Mouse (Mus musculus): ENCODE data around the gene Daam1.

Daam1 gene

DNA sequence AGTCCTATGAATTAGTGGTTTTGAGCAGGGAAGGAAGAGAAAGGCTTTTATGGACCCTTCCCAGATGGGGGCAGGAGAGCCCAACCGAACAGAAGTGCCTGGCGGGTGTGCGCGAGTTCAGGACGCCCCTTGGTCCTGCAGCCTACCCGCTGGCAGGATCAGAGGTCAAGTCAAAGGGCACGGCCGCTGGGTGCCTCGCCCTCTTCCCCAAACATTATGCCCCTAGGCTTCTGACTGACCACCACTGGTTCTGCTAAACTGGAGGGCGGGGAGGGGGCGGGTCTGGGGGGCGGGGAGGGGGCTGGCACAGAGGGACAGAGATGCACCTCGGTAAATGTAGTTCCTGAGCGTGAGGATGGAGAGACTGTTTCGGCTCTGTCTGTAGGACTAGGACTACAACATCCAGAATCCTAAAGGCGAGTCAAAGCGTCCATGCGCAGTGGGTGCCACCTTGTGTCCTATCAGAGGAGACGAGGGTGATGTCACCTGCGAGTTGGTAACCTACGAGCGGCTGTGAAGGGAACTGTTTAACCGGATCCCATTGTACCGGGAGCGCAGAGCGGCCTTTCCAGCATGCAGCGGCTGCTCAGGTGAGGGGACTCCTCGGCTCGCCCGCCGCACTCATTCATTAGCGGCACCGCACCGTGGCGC lies at the start of gene Daam1:
TSS of gene Daam1 (plus strand) at position 472 of the 651 bp plus-strand sequence.
- peak; percentile 83 for DNase-seq (ENCODE audit: low spot score)

- no peak for DNase-seq (ENCODE audit: low spot score)
These were observed 49.7 kb upstream of the Daam1 start for GRCm38 (mm10) chr12:71781220-71781619.

DNA sequence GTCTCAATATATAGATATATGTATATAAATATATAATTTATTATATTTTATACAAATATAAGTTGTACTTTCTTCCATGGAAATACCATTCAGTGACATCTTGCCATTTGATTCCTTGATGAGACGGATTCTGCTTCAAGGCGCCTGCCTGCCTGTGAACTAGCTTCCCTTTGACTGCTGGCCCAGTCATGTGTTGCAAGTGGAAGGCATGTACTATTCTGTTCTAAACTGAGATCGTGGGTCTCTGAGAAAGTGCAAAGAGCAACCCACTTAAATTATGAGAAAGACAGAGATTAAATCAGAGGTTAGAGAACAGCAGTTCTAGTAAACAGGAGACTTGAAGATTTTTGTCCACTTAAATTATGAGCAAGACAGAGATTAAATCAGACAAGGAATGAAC lies 46.9 kb upstream of the Daam1 start:
- DNase-seq (ENCODE audit: low spot score): no peak

DNA sequence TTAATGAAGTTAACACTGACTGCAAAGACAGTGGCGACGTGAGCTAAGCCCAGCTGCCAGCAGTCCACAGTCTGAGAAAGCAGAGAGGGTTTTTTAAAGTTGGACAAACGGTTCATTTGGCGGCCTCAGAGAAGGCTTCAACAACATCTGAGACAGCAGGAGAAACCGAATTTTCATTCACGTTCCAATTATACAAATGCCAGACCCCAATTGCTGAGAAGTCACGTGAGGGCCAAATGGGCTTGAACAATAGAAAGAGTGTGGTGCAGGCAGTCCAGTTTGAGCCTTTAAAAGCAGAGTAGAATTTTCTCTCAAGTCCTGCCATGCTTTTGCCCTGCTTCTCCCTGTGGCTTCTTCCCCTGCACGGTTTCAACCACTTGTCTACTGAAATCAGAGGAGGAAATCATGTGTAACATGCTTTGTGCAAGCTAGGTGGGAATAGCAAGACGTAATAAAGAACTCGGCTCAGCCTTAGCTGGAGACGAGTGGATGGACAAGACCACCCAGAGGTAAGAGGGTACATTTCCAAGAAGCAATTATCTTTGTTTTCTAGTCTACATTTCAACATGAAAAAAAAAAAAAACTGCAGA lies 46.1 kb upstream of the Daam1 start:
- DNase-seq (ENCODE audit: low spot score): no peak

- DNase-seq (ENCODE audit: low spot score): no peak
These were observed 44.4 kb upstream of the Daam1 start for GRCm38 (mm10) chr12:71786521-71786920.

DNA sequence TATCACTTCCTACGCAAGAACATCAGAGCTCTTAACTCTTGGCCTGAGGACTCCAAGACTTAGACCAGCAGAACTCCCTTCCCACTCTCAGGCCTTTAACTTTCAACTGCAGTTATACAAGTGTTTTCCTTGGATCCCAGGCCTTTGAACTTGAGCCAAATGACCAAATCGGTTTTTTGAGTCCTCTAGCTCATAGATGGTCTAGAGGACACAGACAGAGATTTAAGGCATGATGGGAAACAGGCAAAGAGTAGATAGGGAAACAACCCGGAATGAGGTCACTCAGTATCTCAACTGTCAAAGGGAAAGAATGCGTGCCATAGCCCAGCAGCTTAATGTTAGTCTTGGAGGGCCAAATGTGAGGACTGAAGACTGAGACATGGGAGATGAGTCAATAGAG lies 42.1 kb upstream of the Daam1 start:
- DNase-seq (ENCODE audit: low spot score): no peak

GRCm38 (mm10) chr12:71790581-71790980 lies 40.3 kb upstream of the Daam1 start:
- DNase-seq (ENCODE audit: low spot score): no peak

DNA sequence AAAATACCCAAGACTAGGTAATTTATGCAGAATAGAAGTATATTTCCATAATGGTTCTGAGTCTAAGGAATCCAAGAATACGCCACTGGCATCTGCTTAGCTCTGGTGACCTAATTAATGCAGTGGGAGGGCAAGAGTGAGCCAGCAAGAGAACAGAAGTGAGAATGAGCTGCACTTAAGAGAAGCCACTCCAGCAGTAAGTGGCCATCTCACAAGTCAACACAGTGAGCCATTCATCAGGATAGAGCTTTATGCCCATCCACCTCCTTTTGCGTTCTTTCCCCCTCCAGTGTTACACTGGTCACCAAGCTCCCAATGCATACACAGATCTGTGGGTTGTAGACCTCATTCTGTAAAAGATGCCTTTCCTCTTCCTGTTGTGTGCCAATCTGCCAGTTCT lies 37.8 kb upstream of the Daam1 start:
- DNase-seq (ENCODE audit: low spot score): no peak

- no peak for DNase-seq (ENCODE audit: low spot score)
These were observed 35.3 kb upstream of the Daam1 start for GRCm38 (mm10) chr12:71795626-71796025.

GRCm38 (mm10) chr12:71796517-71796916 lies 34.4 kb upstream of the Daam1 start:
- DNase-seq (ENCODE audit: low spot score): peak; percentile 46

GRCm38 (mm10) chr12:71807306-71807705 lies 23.6 kb upstream of the Daam1 start:
- no peak for DNase-seq (ENCODE audit: low spot score)

DNA sequence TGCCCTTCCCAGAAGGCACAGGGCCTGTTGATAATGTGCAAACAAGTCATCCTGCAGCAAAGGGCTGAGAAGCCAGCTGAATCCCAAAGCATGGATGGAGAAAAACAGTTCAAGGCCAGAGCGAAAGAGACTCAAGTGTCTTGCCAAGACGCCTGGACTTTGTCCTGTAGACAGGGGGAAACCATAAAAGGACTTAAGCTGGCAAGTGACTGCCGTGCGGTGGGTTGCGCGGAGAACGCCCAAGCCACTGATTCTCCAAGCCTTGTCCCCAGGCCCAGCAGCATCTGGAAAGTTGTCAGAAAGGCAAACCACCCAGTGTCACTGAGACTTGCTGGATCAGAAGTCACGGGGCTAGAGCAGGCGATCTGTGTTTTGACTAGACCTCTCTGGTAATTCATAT lies 22.2 kb upstream of the Daam1 start:
- no peak for DNase-seq (ENCODE audit: low spot score)

DNA sequence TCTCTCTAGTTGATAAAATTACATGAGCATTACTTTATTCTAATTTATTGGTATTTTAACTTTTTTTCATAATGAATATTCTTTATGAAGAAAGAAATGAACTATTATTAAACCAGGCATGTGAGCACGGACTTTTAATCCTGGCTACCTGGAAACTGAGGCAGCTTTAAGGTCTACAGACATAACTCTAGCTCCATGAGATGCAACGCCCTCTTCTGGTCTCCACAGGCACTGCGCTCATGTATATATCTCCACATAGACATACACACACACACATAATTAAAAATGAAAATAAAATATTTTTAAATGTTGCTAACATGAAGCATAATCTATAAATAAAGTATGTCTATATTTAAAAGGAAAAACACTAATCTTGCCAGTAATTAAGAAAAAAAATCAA lies 21.3 kb upstream of the Daam1 start:
- DNase-seq (ENCODE audit: low spot score): no peak

- no peak for DNase-seq (ENCODE audit: low spot score)
These were observed 18.3 kb upstream of the Daam1 start for GRCm38 (mm10) chr12:71812567-71812966.

DNA sequence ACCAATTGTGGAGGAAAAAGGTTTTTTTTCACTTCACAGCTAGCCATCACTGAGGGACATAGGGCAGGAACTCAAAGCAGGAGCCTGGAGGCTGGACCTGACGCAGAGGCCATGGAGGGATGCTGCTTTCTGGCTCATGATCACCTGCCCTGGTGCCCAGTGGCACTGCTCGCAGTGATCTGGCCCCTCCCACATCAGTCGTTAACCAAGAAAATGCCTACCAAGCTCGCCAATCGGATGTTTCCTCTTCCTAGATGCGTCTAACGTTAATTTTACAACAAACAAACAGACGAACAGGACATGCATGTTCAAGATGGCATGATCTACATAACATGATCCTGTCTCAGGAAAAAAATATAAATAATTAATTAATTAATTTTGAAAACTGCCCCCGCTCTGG lies 17.6 kb upstream of the Daam1 start:
- no peak for DNase-seq (ENCODE audit: low spot score)

- DNase-seq (ENCODE audit: low spot score): no peak
These were observed 17.1 kb upstream of the Daam1 start for GRCm38 (mm10) chr12:71813761-71814160.

DNA sequence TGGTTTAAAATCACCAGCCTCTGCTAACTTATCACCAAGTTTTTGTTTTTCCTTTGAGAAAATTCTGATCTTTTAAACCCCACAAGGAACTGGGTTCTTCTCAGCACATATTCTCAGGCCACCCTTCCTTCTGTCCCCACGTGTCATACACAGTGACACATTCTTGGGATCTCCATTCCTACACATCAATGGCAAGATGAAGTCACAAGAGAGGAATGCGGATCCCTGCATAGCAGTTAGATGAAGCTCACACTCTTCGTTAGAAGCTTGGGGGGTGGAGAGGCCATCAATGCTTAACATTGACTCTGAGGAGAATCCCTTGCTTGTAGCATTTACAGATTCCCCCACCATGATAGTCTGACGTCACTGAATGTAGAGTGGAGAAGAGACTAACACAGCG lies 10.8 kb upstream of the Daam1 start:
- DNase-seq (ENCODE audit: low spot score): no peak

DNA sequence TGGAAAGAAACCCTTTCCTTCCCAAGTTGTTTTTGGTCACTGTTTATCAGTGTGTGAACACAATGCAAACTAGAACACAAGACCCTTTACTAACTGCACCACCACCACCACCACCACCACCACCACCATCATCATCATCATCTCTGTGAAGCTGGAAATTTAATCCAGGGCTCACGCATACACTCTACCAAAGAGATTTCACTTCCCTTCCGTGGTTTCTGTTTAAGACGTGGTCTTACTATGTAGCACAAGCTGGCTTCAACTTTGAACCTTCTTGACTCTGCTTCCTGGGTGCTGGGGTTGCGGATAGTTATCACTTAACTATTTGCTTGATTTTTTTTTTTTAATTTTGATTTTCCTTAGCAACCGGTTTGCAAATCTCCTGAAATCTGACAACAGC lies 9.6 kb upstream of the Daam1 start:
- DNase-seq (ENCODE audit: low spot score): no peak

- no peak for DNase-seq (ENCODE audit: low spot score)
These were observed 9.1 kb upstream of the Daam1 start for GRCm38 (mm10) chr12:71821743-71822142.

DNA sequence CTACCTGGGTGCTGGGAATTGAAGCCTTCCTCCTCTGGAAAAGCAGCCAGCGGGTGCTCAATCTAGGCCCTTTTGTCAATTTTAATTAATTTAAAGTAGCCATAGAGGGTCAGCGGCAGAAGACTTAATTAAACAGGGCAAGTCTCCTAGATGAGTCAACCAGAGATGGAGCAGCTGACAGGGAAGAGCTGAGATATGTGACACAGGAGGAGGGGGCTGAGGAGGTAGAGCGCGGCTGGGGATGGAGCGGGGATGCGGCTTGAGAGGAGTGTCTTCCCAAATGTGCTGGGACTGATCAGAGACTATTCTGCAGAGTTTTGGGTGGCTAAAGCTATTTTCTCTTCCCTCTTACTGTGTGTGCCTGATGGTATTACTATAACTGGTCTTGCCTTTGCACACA lies 6.0 kb upstream of the Daam1 start:
- DNase-seq (ENCODE audit: low spot score): no peak

GRCm38 (mm10) chr12:71830139-71830538 lies 739 bp upstream of the Daam1 start:
- no peak for DNase-seq (ENCODE audit: low spot score)

GRCm38 (mm10) chr12:71831258-71832087 lies 595 bp downstream of the Daam1 start:
- DNase-seq (ENCODE audit: low spot score): peak; percentile 64

DNA sequence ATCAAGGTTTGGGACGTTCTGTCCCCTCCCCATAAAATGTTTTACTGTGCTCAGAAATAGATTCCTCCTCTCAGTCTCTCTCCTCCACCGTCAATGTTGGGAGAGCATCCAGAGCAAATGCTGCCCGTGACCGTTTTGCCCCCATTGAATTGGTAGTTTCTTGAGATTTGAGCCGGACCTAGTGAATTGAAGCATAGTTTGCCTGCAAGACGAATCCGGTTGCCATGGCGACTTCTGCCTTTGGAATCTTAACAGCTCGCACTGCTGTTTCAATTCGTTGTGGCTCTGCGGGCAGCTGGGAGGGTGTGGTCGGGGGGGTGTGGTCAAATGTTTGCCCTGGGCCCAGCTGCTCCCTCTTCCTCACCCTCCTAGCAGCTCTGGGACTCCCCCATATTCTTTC lies 1.3 kb downstream of the Daam1 start:
- DNase-seq (ENCODE audit: low spot score): peak; percentile 74

All from testis, postnatal 10 days (tissue).